Mouse (Mus musculus): Measurements from ENCODE around the gene Arl11.
"Not testable (repeated sequence)": the region's sequence is repeated elsewhere in the genome, so short reads cannot be mapped to it uniquely, and the experiment has no call there.

Gene Arl11

DNA sequence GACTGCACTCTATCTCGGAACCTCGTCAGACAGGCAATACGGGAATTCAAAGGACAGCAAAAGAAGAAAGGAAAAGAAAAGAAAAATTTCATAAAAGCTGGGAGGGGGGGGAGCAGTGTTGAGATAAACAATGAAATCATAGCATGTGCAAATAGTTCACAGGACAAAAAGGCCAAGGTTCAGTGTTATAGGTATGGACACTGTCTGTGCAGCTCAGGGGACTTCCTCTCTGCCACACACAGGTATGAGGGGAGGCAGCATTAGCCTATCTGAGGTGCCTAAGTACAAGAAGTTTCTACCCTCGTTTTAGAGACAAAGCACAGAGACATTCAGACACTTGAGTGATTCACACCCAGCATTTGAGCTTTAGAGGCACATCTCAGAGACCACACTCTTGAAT, 11.6 kb downstream of the Arl11 start:
- in situ Hi-C loops (cut with MboI; ENCODE audit: low pct_unique_long_range_greater_than_20kb in 1 of 2, low sequenced_read_pairs in 2 of 2, unreplicated experiment in 1 of 2): no loop called here

DNA sequence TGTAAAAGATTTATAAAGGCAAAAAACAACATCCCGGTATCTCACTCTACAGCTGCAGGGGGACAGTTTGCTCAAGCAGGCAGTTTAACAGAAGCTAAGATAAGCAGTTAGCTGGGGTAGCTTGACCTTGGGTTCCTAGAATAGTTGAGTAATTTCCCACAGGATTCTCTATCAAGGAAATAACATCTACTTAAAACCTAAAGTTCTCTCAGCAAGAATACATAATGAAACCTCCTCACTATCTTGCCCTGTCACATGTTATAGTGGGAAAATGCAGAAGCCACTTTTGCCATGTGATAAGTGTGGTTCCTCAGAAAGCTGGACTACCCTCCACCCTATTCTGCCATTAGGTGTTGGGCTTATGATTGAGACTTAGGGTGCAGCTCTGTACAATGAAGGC, 13.2 kb downstream of the Arl11 start:
- in situ Hi-C loops (cut with MboI; ENCODE audit: low pct_unique_long_range_greater_than_20kb in 1 of 2, low sequenced_read_pairs in 2 of 2, unreplicated experiment in 1 of 2): no loop called here

DNA sequence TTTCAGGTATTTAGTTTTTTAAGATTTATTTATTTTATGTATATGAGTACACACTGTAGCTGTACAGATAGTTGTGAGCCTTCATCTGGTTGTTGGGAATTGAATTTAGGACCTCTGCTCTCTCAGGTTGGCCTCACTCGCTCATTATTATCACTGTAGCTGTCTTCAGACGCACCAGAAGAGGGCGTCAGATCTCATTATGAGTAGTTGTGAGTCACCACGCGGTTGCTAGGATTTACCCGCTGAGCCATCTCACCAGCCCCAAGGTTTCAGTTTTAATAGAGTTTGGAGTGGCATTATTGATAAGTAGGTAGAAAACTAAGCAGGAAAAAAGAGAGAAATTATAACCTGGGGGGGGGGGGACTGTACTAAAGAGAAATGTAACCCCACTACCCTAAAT, 17.5 kb downstream of the Arl11 start:
- in situ Hi-C loops (cut with MboI; ENCODE audit: low pct_unique_long_range_greater_than_20kb in 1 of 2, low sequenced_read_pairs in 2 of 2, unreplicated experiment in 1 of 2): not testable (repeated sequence)

GRCm38 (mm10) chr14:61327618-61328450, 18.3 kb downstream of the Arl11 start:
- in situ Hi-C loops (cut with MboI; ENCODE audit: low pct_unique_long_range_greater_than_20kb in 1 of 2, low sequenced_read_pairs in 2 of 2, unreplicated experiment in 1 of 2): no loop called here

GRCm38 (mm10) chr14:61330591-61330990, 21.0 kb downstream of the Arl11 start:
- in situ Hi-C loops (cut with MboI; ENCODE audit: low pct_unique_long_range_greater_than_20kb in 1 of 2, low sequenced_read_pairs in 2 of 2, unreplicated experiment in 1 of 2): loop anchor here in 1 of 2 experiments (10.0 kb wide), 1 partner anchor 164 kb away; no protein-coding TSS in a partner anchor

DNA sequence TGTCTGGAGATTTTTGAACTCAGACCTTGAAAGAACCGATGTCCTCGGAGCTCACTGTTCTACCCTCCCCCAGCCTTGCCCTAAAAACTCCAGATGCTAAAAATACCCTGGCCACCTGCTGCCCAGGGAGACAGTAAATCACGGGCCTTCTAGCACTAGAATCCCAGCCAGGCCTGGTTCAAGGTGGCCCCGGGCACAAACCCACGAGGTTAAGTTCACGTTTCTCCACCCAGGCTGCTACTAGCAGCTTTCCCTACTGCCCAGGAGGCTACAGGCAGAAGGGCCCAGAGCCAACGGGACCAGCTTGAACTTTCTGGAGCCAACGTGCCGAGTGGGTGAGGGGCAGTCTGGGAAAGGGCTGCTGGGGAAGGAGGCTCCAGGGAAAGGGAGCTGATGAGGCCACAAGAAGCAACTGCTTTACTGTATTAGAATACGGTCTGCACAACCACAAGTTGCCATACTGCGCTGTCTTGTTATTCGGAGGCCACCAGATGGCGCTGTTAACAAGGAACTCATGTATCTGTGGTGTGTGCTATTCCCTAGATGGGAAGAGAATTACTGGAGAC, 21.5 kb downstream of the Arl11 start:
- in situ Hi-C loops (cut with MboI; ENCODE audit: low pct_unique_long_range_greater_than_20kb in 1 of 2, low sequenced_read_pairs in 2 of 2, unreplicated experiment in 1 of 2): loop anchor here in 1 of 2 experiments (10.0 kb wide), 1 partner anchor 164 kb away; no protein-coding TSS in a partner anchor

GRCm38 (mm10) chr14:61339381-61339780, 29.8 kb downstream of the Arl11 start:
- in situ Hi-C loops (cut with MboI; ENCODE audit: low pct_unique_long_range_greater_than_20kb in 1 of 2, low sequenced_read_pairs in 2 of 2, unreplicated experiment in 1 of 2): loop anchor here in 1 of 2 experiments (10.0 kb wide), 1 partner anchor 155 kb away; no protein-coding TSS in a partner anchor

DNA sequence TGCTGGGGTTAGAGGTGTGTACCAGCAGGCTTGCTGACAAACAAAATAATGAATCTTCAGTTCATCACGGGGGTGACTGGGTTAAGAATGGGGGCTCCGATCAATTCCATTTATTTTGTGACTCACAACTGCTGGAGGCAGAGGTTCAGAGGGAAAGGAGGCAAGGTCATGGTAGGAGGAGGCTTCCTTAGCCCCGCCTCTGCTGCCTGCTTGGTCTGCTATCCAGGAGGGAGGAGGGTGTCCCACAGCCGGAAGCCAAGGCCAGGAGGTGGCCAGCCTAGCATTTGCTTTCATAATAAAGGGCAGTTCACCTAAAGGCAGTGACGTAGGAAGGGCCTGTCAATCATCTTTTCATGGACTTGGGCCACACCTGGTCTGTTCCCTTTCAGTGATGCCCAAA, 35.0 kb downstream of the Arl11 start:
- in situ Hi-C loops (cut with MboI; ENCODE audit: low pct_unique_long_range_greater_than_20kb in 1 of 2, low sequenced_read_pairs in 2 of 2, unreplicated experiment in 1 of 2): no loop called here

- in situ Hi-C loops (cut with MboI; ENCODE audit: low pct_unique_long_range_greater_than_20kb in 1 of 2, low sequenced_read_pairs in 2 of 2, unreplicated experiment in 1 of 2): no loop called here
Measured at GRCm38 (mm10) chr14:61346827-61347698, 37.5 kb downstream of the Arl11 start.

DNA sequence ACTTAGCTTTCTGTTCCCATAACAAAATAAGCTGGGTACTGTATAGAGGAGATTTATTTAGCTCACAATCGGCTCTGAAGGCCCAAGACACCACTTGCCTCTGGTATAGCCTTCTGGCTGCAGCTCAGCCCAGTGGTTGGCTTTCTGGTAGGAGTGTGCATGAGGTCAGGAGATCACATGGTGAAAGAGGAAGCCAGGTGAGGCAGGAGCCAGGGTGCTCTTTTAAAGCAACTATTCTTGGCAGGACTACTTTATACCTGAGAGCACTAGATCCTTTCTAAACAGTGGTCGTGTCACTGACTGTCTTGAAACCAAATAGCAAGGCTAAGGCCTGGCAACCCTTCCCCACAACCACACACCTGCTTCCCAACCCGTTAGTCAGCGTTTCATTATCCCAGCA, 40.3 kb downstream of the Arl11 start:
- in situ Hi-C loops (cut with MboI; ENCODE audit: low pct_unique_long_range_greater_than_20kb in 1 of 2, low sequenced_read_pairs in 2 of 2, unreplicated experiment in 1 of 2): no loop called here

DNA sequence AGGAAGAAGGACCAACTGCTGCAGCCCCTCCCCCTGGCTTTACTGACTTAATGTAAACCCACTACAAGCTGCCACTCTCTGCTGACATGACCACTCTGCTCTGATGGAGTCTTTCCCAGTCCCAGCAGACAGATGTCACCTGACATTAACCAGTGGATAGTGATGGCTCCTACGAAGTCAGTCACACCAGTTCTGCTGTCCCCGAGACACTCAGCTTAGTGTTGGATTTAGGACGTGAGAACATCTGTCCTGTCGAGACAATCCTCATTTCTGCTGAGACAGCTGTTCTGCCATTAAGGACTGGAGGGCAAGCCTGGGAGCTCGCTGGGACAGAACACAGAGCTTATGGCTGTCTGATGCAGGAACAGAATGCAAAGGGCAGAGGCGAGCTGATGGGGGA, 41.3 kb downstream of the Arl11 start:
- in situ Hi-C loops (cut with MboI; ENCODE audit: low pct_unique_long_range_greater_than_20kb in 1 of 2, low sequenced_read_pairs in 2 of 2, unreplicated experiment in 1 of 2): no loop called here

GRCm38 (mm10) chr14:61354251-61355235, 45.0 kb downstream of the Arl11 start:
- in situ Hi-C loops (cut with MboI; ENCODE audit: low pct_unique_long_range_greater_than_20kb in 1 of 2, low sequenced_read_pairs in 2 of 2, unreplicated experiment in 1 of 2): no loop called here

DNA sequence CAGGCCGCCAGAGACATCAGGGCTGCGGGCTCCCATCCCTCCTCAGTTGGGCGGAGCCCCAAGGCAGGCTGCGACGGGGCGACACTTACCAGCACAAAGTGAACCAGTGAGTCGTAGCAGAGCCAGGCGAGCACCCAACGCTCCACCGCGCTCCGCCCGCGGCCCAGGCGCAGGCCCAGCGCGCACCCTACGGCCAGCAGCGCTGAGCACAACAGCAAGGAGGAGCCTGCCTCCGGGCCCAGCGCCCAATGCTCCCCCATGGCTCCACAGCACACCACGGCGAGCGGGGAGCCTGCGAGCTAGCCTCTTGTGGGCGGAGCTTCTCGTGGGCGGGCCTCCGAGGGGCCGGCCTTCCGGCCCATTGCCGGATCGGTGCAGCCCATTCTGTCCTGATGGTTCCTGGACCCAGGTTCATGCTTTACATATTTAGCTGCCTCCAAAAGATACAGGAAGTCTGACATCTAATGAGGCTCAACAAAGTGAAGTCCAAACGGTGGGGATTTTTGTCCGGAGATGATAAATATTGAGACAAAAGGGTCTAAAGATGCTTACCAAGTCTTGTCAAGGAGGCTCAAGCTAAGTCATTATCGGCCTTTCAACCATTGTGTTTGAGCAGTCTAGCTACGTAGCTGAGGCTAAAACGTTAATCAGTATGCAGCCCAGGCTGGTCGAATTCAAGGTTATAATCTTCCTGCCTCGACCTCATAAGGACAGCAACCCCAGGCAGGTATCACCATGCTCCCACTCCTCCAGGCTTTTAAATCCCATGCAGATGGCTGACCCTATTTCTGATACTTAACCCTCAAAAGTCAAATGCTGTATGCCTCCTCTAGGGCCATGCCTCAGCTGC, 50.8 kb downstream of the Arl11 start, which contains the start of gene Ebpl:
TSS of gene Ebpl (minus strand) at position 309 of the 850 bp plus-strand sequence.
- in situ Hi-C loops (cut with MboI; ENCODE audit: low pct_unique_long_range_greater_than_20kb in 1 of 2, low sequenced_read_pairs in 2 of 2, unreplicated experiment in 1 of 2): no loop called here

DNA sequence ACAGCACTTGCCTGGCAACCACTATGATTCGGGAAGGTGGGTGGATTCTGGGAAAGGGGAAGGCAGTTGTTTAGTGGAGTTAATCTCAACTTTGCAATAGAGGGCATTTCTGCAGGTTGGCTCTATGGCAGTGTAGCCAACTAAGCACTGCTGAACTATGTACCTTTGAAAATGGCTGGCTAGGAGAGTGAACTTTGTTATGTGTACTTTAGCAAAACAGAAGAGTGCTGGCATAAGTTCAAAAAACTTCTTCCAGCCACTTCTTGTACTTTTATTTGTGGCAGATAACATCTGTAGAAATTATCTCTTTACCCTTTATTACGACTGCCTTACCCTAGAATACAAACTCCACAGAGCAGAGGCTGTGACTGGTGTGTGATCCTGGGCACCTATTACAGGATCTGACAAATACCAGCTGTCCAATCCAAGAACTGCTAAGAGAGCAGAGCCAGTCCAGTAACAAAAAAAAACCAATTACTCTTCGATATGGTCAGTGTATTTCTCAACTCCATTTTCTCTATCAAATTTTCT, 51.5 kb downstream of the Arl11 start:
- in situ Hi-C loops (cut with MboI; ENCODE audit: low pct_unique_long_range_greater_than_20kb in 1 of 2, low sequenced_read_pairs in 2 of 2, unreplicated experiment in 1 of 2): no loop called here
